Mouse (Mus musculus): ENCODE results near the gene Tmem267. TPM values are rescaled to one million over a fixed set of nuclear protein-coding genes. Genes with fewer than 3 reads are reported as not detected.
A peak's percentile ranks its signal among the peaks of the same experiment; 100 is the strongest.
"Not testable (repeated sequence)": the region's sequence is repeated elsewhere in the genome, so short reads cannot be mapped to it uniquely, and the experiment has no call there.

Tmem267 gene
- 10 to 100 TPM in 1 of 26 experiments, 1 to 10 TPM in 14, under 1 TPM in 9, not detected in 2; 0.23 to 12.1 (median 1.3) TPM for total RNA-seq (2018; cell fraction: chromatin; rRNA removed)
- 1 to 10 TPM in 22 of 26 experiments, under 1 TPM in 4; 0.66 to 7.2 (median 2.1) TPM for total RNA-seq (2018; cell fraction: cytosol; rRNA removed)
- total RNA-seq (2018; cell fraction: nucleus; rRNA removed), result 10 to 100 TPM in 2 of 26 experiments, 1 to 10 TPM in 21, under 1 TPM in 3; 0.36 to 15.5 (median 2.3) TPM
- polyA plus RNA-seq (2018), result 3.4 to 6.7 TPM (median 4.5 TPM) in 3 replicates

- WGBS (ENCODE audit: missing documents), result 31% methylated on average over 87 of the region's 87 CpGs
- Histone ChIP-seq H3K4me3 (ENCODE audit: inconsistent target) (peak within 1 kb of the TSS; percentile 31), H3K27ac (no peak within 1 kb of the TSS), H3K36me3 (ENCODE audit: inconsistent target) (peaks cover 22% of the 10 kb centered on the region; the same call in 1 of the 2 replicates), H3K79me2 (ENCODE audit: inconsistent target) (no peaks in the 10 kb centered on the region)
Measured at GRCm38 (mm10) chr13:119487880-119488580, at the start of gene Tmem267, which contains the start of gene 3110070M22Rik. Gene Tmem267, plus strand, starts transcription at chr13:119488039. Gene 3110070M22Rik, minus strand, starts transcription at chr13:119488383.

GRCm38 (mm10) chr13:119442244-119442643 lies 45.6 kb upstream of the Tmem267 start:
- Histone ChIP-seq H3K79me2 (ENCODE audit: inconsistent target) (peaks cover 25% of the 10 kb centered on the region), H3K36me3 (ENCODE audit: inconsistent target) (peaks cover 41% of the 10 kb centered on the region), H3K4me3 (ENCODE audit: inconsistent target) (no peak overlapping the region), H3K27ac (no peak overlapping the region)
- WGBS (ENCODE audit: missing documents), result 64% methylated on average over 1 of the region's 1 CpGs

- Histone ChIP-seq H3K4me3 (ENCODE audit: inconsistent target) (no peak overlapping the region), H3K79me2 (ENCODE audit: inconsistent target) (no peaks in the 10 kb centered on the region), H3K36me3 (ENCODE audit: inconsistent target) (peaks cover 51% of the 10 kb centered on the region), H3K27ac (no peak overlapping the region)
- WGBS (ENCODE audit: missing documents), result 57% methylated on average over 4 of the region's 4 CpGs
Measured at GRCm38 (mm10) chr13:119453563-119453962, 34.3 kb upstream of the Tmem267 start.

- Histone ChIP-seq H3K36me3 (ENCODE audit: inconsistent target) (peaks cover 36% of the 10 kb centered on the region), H3K27ac (no peak overlapping the region), H3K79me2 (ENCODE audit: inconsistent target) (no peaks in the 10 kb centered on the region), H3K4me3 (ENCODE audit: inconsistent target) (no peak overlapping the region)
Measured at GRCm38 (mm10) chr13:119455082-119455481, 32.8 kb upstream of the Tmem267 start.

- Histone ChIP-seq H3K36me3 (ENCODE audit: inconsistent target) (peaks cover 24% of the 10 kb centered on the region), H3K79me2 (ENCODE audit: inconsistent target) (no peaks in the 10 kb centered on the region), H3K27ac (no peak overlapping the region), H3K4me3 (ENCODE audit: inconsistent target) (no peak overlapping the region)
- WGBS (ENCODE audit: missing documents), result 93% methylated on average over 7 of the region's 7 CpGs
Measured at GRCm38 (mm10) chr13:119456342-119456741, 31.5 kb upstream of the Tmem267 start.

GRCm38 (mm10) chr13:119461900-119462595 lies 25.8 kb upstream of the Tmem267 start:
- WGBS (ENCODE audit: missing documents), result 6% methylated on average over 10 of the region's 10 CpGs
- Histone ChIP-seq H3K4me3 (ENCODE audit: inconsistent target) (peak overlapping the region; percentile 94), H3K36me3 (ENCODE audit: inconsistent target) (peaks cover 10% of the 10 kb centered on the region), H3K27ac (peak overlapping the region; percentile 68), H3K79me2 (ENCODE audit: inconsistent target) (peaks cover 42% of the 10 kb centered on the region)

DNA sequence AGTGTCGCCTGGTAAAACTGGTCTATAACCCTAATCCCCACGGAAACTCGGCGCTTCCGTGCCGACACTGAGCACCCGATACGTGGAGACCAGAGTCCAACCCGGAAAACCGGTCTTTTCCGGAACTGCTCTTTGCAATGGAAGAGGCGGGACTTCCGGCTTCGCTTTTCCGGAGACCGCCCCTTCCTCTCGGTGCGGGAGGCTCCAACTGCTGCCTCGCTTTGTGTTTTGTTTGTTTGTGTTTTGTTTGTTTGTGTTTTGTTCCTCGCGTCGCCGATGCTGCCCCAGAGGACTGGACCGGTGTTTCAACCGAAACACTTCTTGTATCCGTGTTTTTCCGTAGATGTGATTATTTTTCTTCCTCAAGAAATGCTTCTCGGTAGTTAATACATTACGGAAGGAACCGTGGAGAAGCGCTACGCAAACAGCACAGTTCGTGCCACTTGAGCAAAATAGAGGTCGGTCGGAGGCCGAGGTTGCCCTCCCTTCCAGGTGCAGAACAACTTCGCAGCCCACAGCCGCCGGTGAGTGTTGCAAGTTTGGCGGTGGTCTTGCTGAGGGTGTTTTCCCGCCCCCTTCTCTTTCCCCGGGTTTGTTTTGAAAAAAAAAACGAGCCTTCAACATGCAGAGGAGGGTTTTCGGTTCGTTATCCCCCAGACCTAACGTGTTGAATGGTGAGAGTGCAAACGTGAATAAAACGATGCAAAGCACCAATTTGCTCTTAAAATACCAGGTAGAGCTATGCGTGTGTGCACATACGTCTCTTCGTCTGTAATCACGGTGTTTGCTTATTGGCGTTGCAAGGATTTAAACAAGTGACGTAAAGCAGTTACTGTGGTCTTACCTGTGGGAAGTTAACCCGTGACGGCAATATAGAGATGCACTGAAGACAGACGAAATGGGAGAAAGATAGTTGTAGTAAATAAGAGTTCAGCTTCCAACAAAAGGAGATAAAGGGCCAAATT lies 25.0 kb upstream of the Tmem267 start, which contains the start of gene 4833420G17Rik:
TSS of gene 4833420G17Rik (plus strand) at position 173 of the 965 bp plus-strand sequence.
- H3K27ac ChIP-seq, result peak within 1 kb of the TSS; percentile 68
- H3K4me3 ChIP-seq (ENCODE audit: inconsistent target), result peak within 1 kb of the TSS; percentile 94
- H3K36me3 ChIP-seq (ENCODE audit: inconsistent target), result peaks cover 15% of the 10 kb centered on the region
- 1% methylated on average over 55 of the region's 57 CpGs for WGBS (ENCODE audit: missing documents)
- H3K79me2 ChIP-seq (ENCODE audit: inconsistent target), result peaks cover 50% of the 10 kb centered on the region

DNA sequence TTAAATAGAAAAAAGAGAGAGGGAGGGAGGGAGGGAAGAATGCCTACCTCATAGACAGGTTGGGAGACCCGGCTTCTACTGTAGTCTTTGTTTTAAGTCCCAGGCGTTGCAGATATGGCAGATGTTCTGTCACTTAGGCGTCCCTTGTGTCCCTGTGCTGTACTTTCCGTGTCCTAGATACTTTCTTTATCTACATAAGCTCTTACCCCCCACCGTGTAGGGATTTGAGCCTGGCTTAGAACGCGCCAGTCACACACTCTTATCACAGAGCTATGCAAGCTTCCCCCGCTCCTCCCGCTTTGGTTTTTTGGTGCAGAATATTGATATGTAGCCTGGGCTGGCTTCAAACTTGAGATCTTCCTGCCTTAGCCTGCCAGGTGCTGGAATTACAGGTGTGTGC lies 11.2 kb upstream of the Tmem267 start:
- H3K36me3 ChIP-seq (ENCODE audit: inconsistent target), result peaks cover 86% of the 10 kb centered on the region
- WGBS (ENCODE audit: missing documents), result 98% methylated on average over 7 of the region's 9 CpGs
- no peak overlapping the region for H3K27ac ChIP-seq
- no peak overlapping the region for H3K4me3 ChIP-seq (ENCODE audit: inconsistent target)
- no peaks in the 10 kb centered on the region for H3K79me2 ChIP-seq (ENCODE audit: inconsistent target)

- no peaks in the 10 kb centered on the region for H3K79me2 ChIP-seq (ENCODE audit: inconsistent target)
- H3K27ac ChIP-seq, result no peak overlapping the region
- peaks cover 86% of the 10 kb centered on the region for H3K36me3 ChIP-seq (ENCODE audit: inconsistent target)
- WGBS (ENCODE audit: missing documents), result 94% methylated on average over 2 of the region's 2 CpGs
- no peak overlapping the region for H3K4me3 ChIP-seq (ENCODE audit: inconsistent target)
Measured at GRCm38 (mm10) chr13:119477789-119478188, 10.1 kb upstream of the Tmem267 start.

DNA sequence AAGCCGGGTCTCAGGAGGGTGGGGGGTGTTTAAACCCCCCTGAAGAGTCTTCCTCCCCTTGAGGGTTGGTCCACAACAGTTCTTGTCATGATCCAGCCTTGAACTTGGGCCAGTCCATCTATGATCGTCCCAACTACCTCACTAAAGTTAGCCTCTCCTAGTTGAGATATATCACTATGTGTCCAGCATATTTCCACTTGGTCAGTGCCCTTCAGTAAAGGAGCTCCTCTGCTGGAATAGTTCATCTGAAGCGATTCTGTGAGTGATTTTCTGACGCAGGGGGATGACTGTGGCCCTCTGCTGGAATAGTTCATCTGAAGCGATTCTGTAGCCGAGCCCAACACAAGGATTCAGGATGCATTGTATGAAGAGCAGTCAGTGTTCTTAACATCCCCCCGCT lies 485 bp upstream of the Tmem267 start:
- WGBS (ENCODE audit: missing documents), result 36% methylated on average over 6 of the region's 7 CpGs
- H3K4me3 ChIP-seq (ENCODE audit: inconsistent target), result peak overlapping the region; percentile 31; the same call in 1 of the 2 replicates
- H3K79me2 ChIP-seq (ENCODE audit: inconsistent target), result no peaks in the 10 kb centered on the region
- H3K36me3 ChIP-seq (ENCODE audit: inconsistent target), result peaks cover 29% of the 10 kb centered on the region; the same call in 1 of the 2 replicates
- no peak overlapping the region for H3K27ac ChIP-seq

DNA sequence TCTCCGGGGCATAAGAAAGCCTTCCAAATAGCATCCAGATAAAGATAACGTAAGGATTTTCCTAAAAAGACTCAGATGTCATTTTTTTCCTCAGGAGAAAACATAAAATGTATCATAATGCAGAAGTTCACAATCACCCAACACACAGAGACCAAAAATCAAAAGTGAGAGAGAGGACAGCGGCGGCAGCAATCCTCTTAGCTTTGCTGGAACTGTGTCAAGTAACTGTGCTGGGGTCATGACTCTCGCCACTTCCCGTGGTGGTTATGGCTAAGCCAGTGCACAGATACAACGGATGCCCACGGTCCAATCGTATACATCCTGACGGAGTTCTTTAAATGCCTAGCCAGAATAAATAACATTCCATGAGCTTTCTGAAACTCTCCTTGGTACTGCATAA lies 4.2 kb downstream of the Tmem267 start:
- H3K79me2 ChIP-seq (ENCODE audit: inconsistent target); H3K27ac ChIP-seq; H3K36me3 ChIP-seq (ENCODE audit: inconsistent target); H3K4me3 ChIP-seq (ENCODE audit: inconsistent target): not testable (repeated sequence)
- 93% methylated on average over 10 of the region's 10 CpGs for WGBS (ENCODE audit: missing documents)

DNA sequence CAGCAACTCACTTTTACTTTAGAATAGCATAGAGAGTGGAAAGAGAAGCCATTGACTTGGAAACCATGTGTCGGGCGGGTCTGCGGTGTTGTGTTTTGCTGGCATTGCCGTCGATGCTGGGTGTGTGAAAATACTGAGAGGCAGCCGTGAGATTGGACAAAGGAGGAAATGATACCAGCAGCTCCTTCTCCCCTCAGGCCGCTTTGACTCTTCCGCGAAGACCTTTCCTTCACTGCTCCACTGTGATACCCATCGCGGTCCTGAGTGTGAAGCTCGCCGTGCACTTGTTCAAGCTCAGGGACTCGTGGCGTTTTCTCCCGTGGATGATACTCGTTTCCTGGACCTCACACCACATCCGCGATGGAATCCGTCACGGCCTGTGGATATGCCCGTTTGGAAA lies 7.1 kb downstream of the Tmem267 start:
- H3K79me2 ChIP-seq (ENCODE audit: inconsistent target); H3K27ac ChIP-seq; H3K36me3 ChIP-seq (ENCODE audit: inconsistent target); H3K4me3 ChIP-seq (ENCODE audit: inconsistent target): not testable (repeated sequence)
- 94% methylated on average over 9 of the region's 22 CpGs for WGBS (ENCODE audit: missing documents)

GRCm38 (mm10) chr13:119596321-119597211 lies 108.7 kb downstream of the Tmem267 start:
- H3K36me3 ChIP-seq (ENCODE audit: inconsistent target); H3K27ac ChIP-seq; H3K4me3 ChIP-seq (ENCODE audit: inconsistent target); H3K79me2 ChIP-seq (ENCODE audit: inconsistent target): not testable (repeated sequence)
- WGBS (ENCODE audit: missing documents), result 51% methylated on average over 14 of the region's 16 CpGs
